Mouse (Mus musculus) megakaryocyte-erythroid progenitor cell, adult 5 weeks (primary cell): ENCODE data around the gene Slitrk4. TPM values are rescaled to one million over a fixed set of nuclear protein-coding genes. Genes with fewer than 3 reads are reported as not detected.

Experiments used
- polyA plus RNA-seq: library from polyadenylated mRNA; stranded (reverse); fragments of >175 nt; gene quantifications from 2 replicates; pipeline ENCODE4 v1.2.3, GENCODE M21; 2012

The Slitrk4 gene
- not detected in 2 replicates for polyA plus RNA-seq

DNA sequence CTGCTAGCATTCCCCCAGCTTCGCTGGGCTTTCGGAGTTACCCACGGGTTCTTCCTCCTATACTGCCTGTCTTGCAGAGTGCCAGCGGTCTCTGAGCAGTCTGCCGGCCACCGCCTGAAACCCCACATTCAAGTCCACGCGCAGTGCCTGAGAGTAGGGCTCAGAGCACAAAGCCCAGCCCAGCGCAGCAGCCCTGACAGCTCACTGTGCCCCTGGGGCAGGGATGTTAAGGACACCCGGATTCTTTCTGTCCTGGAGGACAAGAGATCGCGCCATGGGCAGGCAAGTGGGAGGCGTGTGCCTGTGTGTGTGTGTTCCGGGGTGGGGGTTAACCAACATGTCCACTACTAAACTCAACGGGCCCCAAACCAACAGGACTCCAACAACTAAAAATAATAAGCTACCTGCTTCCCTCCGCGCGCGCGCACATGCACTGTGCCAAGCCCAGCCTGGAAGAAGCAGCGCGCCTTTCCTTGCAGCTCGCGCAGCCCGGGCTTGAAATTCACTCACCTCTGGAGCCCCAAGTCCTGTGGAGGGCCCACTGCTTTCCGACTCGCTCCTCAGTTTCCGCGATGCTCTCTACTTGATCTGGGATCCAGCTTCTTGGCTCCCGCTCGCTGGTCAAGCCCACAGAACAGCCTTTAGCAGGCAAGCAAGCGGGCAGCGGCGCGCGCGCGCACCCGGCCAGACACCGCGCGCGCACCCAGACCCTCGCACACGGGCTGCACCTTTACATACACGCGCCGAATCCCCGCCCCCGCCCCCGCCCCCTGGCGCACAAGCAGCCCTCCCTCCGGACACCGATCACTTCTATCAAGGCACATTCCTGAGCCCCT, at the start of gene Slitrk4:
Gene Slitrk4 (minus strand): TSS at position 707 of the 836 bp plus-strand sequence.

Other genes starting within 250 kb of the Slitrk4 start
- not detected in 2 replicates for gene Gm6760, start 124.8 kb downstream of the Slitrk4 start, polyA plus RNA-seq
- not detected in 2 replicates for gene 3830417A13Rik, start 103.4 kb downstream of the Slitrk4 start, polyA plus RNA-seq